Mouse (Mus musculus) megakaryocyte-erythroid progenitor cell, adult 5-6 weeks (primary cell): Measurements from ENCODE around the gene Atl2. TPM values are rescaled to one million over a fixed set of nuclear protein-coding genes. Genes with fewer than 3 reads are reported as not detected.

ENCODE experiments used
- ATAC-seq: replicated peaks from 2 replicates; pipeline ENCODE4 v1.8.0; 2016; ENCODE audit warnings: mild to moderate bottlenecking, inconsistent platforms; ENCODE audit not compliant: severe bottlenecking, poor library complexity, low FRiP score, low TSS enrichment
- total RNA-seq, 2 experiments: library from RNA; stranded (forward) in 1 of 2; stranded (reverse) in 1 of 2; fragments of 200-1000, 215-1000 nt in 1 of 2; fragments of >200 nt in 1 of 2; fragmentation: Nextera tagmentation in 1 of 2; gene quantifications; 2 replicates each; pipeline ENCODE4 v1.2.3; 2014 to 2017

Gene Atl2
- total RNA-seq, 2 experiments from 2014 or later: 41.9 to 52.2 TPM

DNA sequence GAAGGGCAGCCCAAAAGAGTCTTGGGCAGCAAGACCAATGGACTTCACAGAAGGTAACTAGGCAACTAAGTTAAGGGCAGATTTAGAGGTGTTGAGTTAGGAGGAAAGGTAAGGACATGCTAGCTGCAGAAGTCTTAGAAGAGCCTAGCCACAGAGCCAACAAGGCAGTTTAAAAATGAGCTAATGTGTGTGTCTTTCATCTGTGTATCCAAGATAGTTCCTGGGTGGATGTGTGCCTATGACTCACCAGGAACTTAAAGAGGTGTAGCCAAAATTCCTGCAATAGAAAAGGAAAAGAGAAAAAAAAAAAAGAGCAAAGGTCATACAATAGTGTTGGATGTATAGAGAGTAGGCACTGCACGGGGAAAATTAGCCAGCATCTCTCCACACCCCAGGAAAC, 63.6 kb downstream of the Atl2 start:
- ATAC-seq: no peak

DNA sequence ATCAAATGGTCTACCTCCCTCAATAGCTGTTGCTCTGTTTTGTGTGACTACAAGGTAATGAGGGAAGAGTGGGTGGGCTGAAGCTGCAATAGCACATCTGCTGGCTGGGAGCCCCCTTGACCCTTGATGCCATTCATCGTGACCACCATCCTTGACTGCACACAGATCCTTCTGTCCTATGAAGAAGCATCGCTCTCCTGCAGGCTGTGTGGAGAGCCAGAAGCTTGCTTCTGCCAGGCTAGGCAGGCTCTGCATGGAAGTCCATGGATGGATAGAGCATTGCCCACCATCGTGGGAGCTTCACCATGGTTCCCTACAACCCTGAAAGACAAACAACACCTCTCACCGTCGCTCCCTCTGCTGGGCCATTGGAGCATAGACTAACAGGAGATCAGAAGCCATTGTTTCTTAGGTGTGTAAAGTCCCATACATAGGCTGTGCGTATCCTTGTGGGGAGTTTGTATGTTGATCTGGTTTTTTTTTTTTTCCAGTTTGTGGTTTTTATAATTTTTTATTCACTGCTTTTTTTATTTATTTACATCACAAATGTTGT, 69.4 kb downstream of the Atl2 start:
- no peak for ATAC-seq

GRCm38 (mm10) chr17:79825241-79826030, 70.5 kb downstream of the Atl2 start:
- ATAC-seq: no peak

- ATAC-seq: no peak
Observed at GRCm38 (mm10) chr17:79824406-79824805, 71.5 kb downstream of the Atl2 start.

GRCm38 (mm10) chr17:79818884-79819283, 77.0 kb downstream of the Atl2 start:
- no peak for ATAC-seq

- ATAC-seq: no peak
Observed at GRCm38 (mm10) chr17:79817995-79818394, 77.9 kb downstream of the Atl2 start.

DNA sequence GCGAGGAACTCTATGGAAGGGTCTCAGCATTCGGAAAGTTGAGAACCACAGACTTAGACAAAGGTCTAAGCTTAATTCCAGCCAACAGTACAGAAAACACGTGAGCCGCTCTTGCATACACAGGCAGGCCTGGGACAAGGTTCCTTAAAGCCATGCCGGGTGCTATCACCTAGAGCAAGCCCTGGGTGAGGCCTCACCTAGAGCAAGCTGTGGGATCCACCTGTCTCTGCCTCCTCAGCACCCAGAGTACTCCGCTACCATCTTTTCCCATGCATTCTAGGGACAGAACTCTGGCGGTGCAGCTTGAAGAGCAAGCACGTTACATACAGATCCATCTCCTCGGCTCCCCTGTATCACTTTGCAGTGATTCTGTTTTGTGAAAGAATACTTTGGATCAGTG, 78.4 kb downstream of the Atl2 start:
- ATAC-seq: no peak

DNA sequence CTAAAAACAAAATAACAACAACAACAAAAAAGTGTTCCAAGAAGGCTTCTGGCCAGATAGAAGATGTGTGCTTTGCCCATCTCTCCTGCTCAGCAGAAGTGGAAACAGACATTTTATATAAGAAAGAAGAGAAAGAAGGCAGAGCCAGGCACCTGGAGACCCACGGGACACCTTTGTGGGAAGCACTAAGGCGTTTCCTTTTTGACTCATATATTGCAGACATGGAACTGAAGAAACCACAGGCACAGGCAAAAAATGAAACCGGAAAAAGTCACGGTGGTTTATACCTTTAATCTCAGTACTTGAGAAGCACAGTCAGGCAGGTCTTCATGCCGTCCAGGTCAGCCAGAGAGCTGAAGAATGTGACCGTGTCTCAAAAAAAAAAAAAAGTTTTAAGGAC, 79.0 kb downstream of the Atl2 start:
- ATAC-seq: no peak

GRCm38 (mm10) chr17:79810421-79810820, 85.5 kb downstream of the Atl2 start:
- ATAC-seq: no peak

- ATAC-seq: no peak
Observed at GRCm38 (mm10) chr17:79809491-79810316, 86.2 kb downstream of the Atl2 start.

GRCm38 (mm10) chr17:79807237-79807930, 88.5 kb downstream of the Atl2 start:
- ATAC-seq: no peak

GRCm38 (mm10) chr17:79804747-79805146, 91.2 kb downstream of the Atl2 start:
- ATAC-seq: no peak

DNA sequence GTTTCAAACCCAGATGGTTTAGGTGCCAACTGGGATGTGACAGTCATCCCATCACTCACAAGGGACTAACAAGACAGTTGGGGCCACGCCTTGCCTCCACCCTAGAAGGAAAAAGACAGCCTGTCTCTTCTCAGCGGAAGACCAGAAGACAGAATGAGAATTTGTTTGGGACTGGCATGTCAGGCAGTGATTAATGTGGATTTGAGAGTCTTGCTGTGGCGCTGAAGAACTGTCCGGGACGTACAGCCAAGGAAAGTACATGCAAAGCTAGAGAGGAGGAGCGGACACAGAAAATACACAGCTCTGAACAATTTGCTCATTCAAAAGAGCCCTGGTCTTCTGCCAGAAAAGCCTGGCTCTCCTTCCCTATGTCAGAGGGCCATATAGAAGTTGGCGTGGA, 93.9 kb downstream of the Atl2 start:
- no peak for ATAC-seq

DNA sequence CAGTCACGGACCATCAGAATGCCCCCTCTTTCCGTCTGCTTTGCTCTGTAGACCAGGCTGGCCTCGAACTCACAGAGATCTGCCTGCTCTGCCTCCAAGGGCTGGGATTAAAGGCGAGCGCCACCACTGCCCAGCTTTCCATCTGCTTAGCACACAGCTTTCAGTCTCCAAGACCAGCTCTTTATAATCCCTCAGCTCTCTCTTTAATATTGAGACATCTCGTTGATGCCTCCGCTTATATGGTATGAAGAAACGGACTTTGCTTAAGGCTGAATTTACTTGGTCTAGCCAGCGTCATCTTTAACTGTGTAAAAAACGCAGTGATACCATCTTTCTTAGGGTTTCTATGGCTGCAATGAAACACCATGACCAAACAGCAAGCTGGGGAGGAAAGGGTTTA, 97.1 kb downstream of the Atl2 start:
- ATAC-seq: no peak

Other genes starting within 250 kb of the Atl2 start
- not detected in 2 replicates for gene Cyp1b1, start 181.1 kb downstream of the Atl2 start, total RNA-seq (2014; fragmentation: Nextera tagmentation)
- gene Cyp1b1, start 181.1 kb downstream of the Atl2 start, total RNA-seq (2017): not detected in 2 replicates
- gene Hnrnpll, start 166.2 kb upstream of the Atl2 start, total RNA-seq (2014; fragmentation: Nextera tagmentation): 79.4 and 80.8 TPM in 2 replicates
- gene Hnrnpll, start 166.2 kb upstream of the Atl2 start, total RNA-seq (2017): 63.8 and 72.3 TPM in 2 replicates
- 2.3 and 3.9 TPM in 2 replicates for gene Galm, start 231.3 kb upstream of the Atl2 start, total RNA-seq (2014; fragmentation: Nextera tagmentation)
- 3.0 and 4.2 TPM in 2 replicates for gene Galm, start 231.3 kb upstream of the Atl2 start, total RNA-seq (2017)